Mouse (Mus musculus): ENCODE results near the gene R3hdml.
A peak's percentile ranks its signal among the peaks of the same experiment; 100 is the strongest.
"Not testable (repeated sequence)": the region's sequence is repeated elsewhere in the genome, so short reads cannot be mapped to it uniquely, and the experiment has no call there.

R3hdml gene

DNA sequence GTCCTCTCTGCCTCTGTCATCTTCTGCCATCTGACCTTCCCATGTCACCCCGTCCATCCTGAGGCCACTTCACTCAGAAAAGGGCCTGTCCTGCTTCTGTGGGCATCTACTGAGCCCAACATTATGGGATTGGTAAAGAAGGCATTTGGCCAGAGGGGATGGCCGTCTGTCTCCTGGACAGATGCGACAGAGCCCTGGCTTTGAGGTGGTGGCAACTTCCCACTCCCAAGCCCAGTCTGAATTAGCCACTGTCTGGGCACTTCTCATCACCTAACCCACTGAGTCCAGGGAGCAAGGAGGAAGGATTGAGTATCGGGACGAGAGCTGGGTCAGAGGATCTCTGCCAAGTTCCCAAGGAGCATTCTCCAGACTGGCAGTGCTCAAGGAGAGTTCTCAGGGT, at the start of gene R3hdml:
TSS of gene R3hdml (plus strand) at position 301 of the 400 bp plus-strand sequence.
- DNase-seq = no peak

DNA sequence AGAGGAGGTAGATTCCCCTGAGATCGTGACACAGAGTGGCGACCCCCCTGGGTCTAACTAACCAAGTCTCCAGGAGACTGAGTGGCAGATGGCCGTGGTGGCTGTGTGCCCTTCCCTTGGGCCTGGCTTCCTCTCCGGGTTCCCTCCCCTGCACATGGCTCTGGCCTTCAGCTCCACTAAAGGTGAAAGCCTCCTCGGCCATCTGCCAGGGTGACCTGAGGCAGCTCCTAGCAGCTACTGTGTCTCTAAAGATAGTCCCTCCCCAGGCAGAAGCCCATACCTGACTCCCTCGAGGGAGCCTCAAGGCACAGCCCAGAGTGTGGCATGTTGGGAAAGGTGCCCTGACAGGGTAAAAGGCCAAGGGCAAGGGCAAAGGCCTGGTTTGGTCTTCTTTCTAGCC, 48.6 kb upstream of the R3hdml start:
- no peak for DNase-seq

DNA sequence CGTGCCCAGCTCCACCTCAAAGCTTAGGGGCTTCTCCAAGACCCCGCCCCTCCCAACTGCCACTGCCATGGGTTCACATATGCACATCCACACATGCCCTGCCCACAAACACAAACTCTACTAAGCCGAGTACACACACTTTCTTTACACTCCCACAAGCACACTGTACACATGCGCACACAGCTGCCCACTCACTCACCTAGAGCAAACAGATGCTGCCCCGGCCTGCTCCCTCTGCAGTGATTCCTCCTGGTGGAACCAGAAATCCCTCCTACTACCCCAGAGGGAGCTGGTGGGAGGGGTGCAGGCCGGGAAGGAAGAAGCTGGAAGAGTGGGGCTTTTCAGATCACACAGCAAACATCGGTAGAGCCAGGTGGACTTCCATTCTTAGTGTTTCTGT, 48.1 kb upstream of the R3hdml start:
- DNase-seq = no peak

DNA sequence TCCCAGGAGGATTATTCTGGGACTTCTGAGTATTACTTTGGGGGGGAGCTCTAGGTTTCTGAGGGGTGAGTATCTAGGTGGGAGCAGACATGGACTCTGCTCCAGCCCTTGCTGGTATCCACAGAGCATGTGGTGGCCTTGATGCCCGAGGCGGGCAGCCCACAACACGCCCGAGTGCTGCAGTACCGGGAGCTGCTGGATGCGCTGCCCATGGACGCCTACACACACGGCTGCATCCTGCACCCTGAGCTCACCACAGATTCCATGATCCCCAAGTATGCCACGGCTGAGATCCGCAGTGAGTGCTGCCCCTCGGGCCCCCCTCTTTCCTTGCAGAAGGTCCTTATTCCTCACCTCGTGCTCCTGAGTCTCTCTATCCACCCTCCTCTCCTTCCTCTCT, 44.7 kb upstream of the R3hdml start:
- no peak for DNase-seq

DNA sequence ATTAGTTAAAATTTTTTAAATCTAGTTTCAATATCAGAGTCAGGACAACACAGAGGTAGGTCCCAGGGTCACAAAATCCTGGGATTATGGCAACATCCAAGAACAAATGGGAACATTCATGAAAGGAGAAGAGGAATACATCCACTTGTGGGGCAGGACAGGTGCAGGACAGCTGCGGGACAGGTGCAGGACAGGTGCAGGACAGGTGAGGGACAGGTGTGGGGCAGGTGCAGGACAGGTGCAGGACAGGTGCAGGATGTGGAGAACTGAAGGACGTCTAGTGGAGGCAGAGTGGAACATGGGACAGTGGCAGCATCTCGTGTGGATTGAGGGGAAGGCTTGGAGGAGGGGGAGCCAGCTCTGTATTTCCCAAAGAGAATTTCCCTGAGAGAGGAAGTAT, 42.8 kb upstream of the R3hdml start:
- DNase-seq = no peak

DNA sequence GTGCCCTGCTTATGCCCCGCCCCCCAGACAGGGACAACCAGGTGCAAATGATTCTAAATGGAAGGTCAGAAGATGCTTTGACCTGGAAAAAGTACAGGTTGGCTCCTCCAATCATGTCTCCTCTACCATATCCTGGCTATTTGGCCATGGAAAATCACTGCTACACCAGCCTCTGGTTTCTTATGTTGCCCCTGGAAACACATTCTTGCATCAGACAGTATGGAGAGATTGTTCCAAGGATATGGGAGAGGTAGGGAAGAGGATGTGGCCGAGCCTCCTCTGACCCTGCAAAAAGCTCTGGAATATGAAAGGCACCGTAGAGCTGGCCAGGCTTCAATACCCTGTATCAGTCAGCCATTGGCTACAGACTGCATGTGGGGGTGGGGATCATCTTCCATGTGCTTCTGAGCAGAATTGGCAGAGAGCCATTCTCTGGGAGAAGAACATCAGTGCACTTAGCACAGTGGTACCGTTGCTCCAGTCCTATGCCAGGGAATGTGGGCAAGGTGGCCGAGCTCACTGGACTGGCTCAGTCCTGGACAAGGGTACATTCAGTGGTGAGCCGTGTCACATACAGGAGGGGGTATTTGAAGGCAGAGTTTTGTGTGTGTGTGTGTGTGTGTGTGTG, 41.3 kb upstream of the R3hdml start:
- no peak for DNase-seq

DNA sequence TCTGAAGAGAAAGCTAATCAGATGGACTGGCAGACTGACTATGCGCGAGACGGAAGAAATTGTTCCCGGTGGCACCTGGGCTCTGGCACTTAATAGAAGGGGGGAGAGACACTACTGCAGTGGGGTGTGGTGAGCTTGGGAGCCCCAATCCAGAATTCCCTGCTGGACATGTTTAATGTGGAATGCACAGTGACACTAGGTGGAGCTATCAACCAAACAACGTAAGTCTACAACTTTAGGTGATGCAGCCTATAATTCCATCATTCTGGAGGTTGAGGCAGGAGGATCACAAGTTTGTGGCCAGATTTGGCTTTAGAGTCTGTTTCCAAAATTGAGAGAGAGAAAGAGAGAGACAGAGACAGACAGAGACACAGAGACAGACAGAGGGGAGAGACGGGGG, 39.4 kb upstream of the R3hdml start:
- no peak for DNase-seq

DNA sequence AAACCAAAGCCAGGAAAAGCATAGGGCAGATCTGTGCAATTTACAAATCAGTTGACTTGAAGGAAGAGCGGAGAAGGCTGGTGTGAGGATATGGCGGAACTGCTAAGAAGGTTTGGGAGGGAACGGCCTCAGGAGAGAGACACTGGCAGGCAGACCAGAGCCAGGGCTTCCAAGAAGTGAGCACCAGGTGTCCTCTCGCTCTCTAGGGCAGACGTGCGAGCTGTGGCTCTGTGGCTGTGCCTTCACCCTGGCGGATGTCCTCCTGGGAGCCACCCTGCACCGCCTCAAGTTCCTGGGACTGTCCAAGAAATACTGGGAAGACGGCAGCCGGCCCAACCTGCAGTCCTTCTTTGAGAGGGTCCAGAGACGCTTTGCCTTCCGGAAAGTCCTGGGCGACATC, 38.7 kb upstream of the R3hdml start:
- DNase-seq = no peak

DNA sequence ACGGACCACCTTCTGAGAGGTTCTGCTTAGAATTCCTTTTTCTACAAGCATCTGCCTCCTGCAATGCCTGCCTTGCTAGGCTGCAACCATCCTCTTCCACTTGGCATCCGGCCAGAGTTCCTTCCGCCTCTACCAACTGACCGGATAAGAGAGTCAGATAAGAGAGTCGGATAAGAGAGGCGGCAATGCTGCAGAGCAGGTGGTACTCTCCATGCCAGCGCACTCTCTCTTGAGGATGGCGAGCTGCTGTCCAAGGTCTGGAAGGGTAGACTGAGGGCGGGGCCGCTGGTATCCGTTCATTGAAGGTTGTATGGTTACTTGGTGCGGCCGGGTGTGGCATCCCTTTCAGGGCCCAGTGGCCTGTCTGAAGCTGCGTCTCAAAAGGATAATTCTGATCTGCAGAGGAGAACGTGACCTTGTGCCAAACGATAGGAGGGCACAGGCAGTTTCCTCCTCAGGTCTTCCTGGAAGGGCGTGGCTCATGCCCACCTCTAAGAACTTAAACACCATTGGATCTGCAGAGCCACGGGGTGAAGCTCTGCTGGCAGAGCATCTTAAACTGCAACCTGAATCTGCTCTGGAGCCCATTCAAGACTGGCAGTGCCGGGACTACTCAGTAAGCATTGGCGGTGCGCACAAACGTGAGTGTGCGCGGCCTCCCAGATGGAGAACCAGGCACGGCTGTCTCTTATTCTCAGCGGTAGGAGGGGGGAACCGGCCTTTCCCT, 33.4 kb upstream of the R3hdml start:
- DNase-seq = no peak

DNA sequence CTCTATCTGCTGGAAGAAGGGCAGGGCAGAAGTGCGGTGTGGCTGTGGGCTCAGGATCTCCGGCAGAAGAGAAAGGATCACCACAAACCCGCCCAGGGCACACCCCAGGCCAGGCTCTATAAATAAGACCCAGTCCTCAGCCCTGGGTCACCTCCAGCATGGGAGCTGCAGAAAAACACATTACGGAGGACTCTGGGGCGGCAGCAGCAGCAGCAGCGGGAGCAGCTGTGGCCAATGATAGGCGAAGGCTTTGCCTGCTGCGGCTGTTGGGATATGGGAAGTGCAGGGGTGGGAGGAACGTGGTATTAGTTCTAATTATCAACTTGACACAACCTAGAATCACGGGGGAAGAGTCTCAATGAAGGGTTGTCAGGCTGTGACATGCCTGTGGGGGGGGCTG, 32.7 kb upstream of the R3hdml start:
- DNase-seq = no peak

DNA sequence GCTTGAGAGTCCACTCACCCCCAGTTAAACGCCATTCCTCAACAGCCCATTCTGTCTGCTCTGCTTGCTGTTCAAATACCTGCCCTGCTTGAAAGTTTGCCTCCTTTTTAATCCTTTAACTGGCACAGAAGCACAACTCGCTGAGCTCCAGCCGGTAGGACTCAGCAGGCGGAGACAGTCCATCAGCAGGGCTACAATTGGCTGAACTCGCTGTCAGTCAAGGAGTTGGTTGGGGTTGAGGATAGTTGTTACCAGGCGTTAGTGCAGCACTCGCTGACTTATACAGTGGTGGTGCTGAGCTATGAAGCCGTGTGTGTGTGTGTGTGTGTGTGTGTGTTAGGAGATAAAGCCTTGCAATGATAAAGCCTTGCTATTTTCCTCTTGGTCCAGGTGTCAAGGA, 31.5 kb upstream of the R3hdml start:
- no peak for DNase-seq

DNA sequence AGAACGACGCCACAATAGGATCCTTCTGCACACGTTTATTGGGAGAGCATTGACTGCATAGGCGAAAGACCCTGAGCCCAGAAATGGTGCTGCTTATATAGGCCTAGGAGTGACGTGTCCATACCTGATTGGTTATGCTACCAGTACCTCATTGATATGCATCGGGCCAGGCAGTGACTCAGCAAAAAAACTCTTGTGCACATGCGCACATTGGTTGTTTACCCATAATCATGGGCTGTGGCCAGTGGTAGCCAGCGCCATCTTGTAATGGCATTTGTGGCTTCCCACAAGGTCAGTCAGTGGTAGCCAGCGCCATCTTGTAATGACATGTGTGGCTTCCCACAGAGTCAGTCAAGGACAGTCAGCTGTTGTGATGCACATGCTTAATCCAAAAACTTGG, 30.8 kb upstream of the R3hdml start:
- DNase-seq = not testable (repeated sequence)

DNA sequence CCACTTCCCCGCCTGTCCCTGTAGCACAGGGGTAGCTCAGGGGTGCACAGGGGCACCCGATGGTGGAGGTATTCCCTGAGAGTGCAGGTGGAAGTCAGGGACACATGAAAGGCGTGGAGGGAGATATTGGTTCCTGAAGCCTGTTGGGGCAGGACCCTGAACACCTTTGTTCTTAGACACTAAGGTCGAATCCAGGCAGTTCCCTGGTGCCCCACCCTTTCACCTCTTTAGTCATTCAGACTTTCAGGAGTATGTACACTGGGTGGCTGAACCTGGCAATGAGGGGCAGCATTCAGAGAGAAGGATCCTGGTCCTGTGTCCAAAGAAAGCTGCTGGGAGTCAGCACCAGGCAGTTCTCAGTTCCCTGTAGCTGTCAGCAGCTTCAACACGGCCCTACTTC, 29.7 kb upstream of the R3hdml start:
- DNase-seq = no peak

DNA sequence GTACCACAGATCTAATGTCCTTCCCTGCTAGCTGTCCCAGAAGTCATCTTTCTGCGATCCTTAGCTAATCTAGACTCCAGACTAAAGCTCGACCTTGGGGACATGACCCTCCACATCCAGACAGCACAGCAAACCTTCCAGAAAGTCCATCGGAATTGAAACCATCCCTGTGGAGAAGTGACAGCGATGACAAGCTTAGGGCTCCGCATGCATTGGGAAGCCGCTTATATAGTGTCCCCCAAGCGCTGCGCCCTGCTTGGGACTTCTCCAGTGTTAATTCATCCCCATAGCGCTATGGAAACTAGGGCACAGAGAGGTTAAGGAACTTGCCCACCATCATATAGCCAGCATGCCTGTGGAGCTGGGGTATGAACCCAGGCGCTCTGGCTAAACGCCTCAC, 29.3 kb upstream of the R3hdml start:
- DNase-seq = no peak

DNA sequence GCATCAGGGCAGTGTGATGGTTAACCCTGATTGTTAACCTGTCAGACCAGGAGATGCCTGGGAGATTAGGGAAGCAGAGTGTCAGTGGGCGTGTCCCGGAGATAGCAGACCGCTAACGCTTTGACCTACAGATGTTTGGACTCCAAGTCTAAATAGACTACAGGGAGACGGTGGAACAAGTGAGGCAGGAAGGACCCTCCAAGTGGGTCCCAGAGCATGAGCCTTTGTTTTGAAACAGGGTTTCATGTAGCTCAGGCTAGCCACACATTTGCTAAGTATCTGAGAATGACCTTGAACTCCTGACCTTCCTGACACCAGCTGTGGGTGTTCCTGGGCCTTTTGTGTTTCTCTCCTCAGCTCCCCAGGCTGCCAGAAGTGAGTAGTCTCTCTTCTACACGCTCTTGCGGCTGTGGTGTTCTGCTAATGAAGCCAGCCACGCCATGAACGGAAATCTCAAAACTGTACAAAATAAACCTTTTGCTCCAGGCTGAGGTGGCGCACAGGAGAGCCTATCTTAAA, 28.8 kb upstream of the R3hdml start:
- no peak for DNase-seq

DNA sequence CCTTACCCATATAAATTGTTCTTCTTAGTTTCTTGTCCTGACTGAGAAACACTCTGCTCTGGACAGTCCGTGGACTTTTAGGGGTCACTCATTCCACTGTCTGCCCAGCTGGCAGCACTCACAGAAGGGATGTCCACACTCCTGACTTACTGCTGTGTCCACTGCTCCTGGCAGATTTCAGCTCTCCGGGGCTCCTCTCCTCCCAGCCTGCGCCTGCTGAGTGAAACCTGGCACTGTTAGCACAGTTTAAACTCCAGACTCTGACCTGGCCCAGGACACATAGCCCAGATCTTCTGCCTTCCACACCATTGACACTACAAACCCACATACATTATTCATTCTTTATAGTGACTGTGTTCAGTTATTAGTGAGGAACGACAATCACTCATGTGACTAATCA, 28.1 kb upstream of the R3hdml start:
- peak; percentile 24 for DNase-seq

DNA sequence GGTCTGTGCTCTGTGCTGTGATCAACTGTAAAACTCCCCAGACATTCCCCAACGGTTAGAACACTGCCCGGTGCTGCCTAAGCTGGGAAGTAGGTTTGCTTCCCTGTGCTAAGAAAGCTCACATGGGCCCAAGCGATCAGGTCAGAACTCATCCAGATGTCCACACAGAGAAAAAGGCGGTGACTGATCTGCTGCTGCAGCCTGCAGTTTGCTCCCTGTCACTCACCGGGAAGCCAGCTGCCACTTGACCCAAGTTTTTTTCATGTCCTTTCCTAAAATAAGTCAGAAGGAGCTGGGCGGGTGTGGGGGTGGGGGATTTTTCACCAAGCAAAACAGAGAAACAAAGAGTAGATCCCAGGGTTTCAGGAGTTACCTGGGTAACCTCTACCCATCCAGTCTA, 27.6 kb upstream of the R3hdml start:
- DNase-seq = peak; percentile 42

DNA sequence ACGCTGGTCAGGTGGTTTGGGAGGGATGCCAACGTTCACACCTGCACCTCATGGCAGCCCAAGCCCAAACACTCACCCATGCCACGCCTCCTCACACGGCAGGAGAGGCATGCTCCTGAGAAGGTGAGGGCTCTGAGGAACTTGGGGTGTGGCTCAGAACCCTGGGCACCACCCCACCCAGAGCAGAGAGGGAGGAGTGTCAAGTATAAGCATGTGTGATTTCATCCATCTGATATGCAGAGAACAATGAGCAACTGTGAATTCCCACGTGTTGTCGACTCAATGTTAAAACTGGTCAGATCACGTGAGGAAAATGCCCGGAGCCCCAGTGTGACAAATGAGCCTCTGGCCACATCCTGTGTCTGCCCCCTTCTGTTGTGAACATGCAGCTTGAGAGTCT, 25.3 kb upstream of the R3hdml start:
- DNase-seq = peak; percentile 33

DNA sequence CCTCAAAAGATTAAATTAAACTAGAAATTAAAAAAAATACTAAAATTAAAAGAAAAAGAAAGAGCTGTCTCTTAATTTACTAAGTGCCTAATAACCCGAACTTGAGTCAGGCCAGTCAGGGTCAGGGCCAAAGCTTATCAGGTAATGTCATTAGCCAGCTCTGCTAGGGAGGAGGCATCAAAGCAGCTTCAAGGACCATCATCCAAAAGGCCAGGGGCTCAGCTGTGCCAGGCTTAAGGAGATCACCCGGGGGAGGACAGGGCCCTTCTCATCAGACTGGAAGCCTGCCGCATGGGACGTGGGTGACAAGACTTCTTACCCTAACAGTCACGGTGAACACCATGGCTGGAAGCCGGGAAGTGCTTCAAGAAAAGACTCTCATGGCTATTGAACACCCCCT, 24.5 kb upstream of the R3hdml start:
- DNase-seq = no peak

DNA sequence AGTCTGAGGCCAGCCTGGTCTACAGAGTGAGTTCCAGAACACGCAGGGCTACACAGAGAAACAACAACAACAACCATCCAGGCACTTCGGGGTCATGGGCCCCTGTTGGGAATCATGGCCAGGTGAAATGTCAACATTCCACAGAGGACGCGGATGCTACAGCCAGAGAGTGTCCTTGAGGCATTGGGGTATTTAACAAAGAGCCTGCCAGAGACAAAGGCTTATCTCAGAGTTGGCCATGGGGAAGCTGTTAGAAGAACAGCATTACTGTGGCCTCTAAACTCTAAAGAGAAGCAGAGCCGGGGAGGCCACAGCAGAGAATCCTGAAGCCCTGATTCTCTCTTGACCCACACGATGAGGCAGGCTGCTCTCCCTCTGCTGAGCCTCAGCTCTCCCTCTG, 23.3 kb upstream of the R3hdml start:
- DNase-seq = no peak

DNA sequence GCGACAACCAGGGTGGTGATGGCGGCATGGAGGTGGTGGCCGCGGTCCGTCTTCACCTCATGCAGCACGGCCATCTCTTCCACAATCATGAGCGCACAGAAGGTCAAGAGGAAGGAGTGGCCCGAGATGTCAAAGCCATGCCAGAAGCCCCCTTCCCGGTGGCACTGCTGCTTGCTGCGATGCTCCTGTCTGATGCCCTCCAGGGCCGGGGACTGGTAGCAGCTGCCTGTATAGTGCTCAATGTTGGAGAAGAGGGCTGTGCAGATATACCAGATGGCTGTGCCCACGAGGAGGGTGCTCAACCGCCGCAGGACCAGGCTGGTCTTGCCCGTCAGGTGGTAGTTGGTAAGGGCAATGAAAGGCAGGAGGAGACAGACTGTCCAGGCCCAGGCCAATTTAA, 22.4 kb upstream of the R3hdml start:
- no peak for DNase-seq

DNA sequence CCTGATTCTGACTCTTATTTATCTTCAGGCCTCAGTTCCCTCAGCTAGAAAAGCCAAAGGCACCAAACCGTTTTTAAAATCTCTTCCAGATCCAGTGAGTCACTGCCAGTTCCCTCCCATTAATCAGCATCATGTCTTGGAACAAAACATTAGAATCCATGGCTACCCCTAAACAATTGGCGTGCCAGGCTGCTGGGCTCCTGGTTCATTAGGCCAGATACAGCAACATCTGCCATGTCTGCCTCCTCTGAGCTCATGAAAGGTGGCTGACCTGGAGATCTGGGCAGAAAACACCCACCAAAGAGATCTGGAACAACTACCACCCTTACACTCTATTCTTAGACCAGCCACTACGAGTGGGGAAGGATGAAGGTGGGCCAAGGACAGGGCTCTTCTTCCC, 21.0 kb upstream of the R3hdml start:
- no peak for DNase-seq

DNA sequence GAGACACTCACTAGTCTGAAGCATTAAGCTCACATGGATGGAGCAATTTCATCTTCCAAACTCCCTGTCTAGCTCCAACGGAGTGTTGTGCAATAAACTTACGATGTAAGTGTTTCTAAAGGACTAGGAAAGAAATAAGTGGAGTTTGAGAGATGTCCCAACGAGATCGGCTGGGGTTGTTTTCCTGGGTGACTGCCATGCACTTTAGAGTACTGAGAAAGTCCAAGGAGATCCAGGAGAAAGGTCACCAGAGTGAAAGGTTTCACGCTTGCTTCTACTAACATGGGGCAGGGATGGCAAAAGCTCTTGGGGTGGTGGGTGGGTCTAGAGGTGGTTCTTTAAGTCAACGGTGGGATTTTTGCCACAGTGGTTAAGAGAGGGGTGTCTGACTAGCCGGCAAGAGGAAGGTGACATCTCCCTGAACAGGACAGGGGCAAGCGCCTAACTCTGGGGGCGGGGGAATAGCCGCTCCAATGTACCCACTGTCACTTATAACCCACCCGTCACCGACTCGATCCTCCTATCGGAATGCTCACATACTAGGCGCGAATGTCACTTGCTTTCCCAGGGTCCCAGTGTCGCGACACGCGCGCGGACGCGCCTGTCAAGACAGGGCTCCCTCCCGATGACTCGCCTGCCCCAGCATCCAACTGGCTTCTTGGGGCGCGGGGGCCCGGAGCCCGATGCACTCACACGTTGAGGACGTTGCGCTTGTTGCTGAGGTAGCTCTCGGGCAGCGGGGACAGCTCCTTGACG, 20.2 kb upstream of the R3hdml start:
- peak; percentile 64 for DNase-seq

DNA sequence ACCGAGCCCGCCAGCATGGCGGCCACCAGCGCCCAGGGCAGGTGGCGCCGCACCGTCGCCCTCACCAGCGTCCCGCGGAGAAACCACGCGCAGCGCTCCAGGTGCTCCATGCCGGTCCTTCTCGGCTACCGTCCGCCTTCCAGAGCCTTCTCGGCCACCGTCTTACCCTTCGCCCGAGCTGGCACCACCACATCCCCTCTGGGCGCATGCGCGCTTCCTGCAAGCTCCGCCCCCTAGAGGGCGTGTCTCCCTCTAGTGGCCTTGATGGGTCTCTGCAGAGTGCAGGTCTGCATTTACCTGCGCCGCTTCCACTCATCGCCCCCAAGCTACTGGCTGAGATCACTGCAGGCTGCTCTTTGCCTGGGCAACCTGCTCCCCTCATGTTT, 19.7 kb upstream of the R3hdml start, which contains the start of gene Fitm2:
TSS of gene Fitm2 (minus strand) at position 164 of the 386 bp plus-strand sequence.
- peak; percentile 96 for DNase-seq
